Mouse (Mus musculus) inflammation-experienced regulatory T-cells, adult 6 months (primary cell): ENCODE results near the gene Vasp. TPM values are rescaled to one million over a fixed set of nuclear protein-coding genes. Genes with fewer than 3 reads are reported as not detected.
A peak's percentile ranks its signal among the peaks of the same experiment; 100 is the strongest.

Experiments
- ATAC-seq: one replicate; pipeline ENCODE4 v1.8.0; 2017
- polyA plus RNA-seq, 3 experiments: library from polyadenylated mRNA; unstranded; fragments of 100-300 nt; shearing (Covaris generic); gene quantifications; one replicate each; pipeline ENCODE4 v1.2.1; 2017

Gene Vasp
- 100 to 1,000 TPM in 1 of 3 experiments, 10 to 100 TPM in 2; 74.0 to 103 (median 94.6) TPM for polyA plus RNA-seq

DNA sequence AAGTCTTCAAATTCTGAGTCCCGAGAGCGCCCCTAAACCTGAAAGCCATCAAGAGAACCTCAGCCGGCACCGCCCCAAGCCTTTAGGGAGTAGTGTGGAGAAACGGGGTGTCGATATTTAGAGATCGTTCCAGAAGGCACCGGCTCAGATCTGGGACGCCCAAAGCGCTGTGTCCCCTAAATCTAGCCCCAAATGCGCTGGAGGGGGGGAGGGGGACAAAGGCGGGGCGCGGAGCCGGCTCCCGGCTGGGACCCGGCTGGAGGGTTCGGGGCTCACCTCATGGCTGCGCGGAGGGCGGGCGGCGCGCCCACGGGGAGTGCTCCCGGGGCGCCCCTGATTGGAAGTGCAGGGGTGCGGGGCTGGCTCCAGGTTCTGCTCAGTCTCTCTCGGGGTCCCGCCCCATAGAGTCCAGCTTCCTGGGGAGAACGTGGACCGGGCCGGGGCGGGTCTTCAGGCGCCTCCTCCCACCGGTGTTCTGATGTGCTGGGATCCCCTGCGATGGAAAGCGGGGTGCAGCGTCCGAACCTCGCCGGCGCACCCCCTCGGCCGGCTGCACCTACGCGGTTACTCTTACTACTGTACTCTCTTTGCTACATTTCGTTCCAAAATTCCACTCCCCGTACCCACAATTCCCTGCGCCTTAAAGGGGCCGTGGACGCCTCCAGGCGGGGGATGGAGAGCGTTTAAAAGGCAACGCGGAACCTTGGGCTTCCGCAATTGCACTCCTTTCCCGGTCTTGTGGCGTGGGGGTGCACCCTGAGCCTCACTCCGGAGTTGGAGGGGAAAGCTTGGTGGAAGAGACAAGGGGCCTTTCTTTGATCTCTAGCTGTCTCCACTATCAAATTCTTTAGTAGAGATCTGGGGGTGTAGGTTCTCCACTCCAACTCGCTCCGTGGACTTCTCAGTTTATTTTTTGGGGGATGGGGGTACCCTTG lies at the start of gene Vasp:
TSS of gene Vasp (minus strand) at position 580 of the 935 bp plus-strand sequence.
- peak; percentile 60 for ATAC-seq

DNA sequence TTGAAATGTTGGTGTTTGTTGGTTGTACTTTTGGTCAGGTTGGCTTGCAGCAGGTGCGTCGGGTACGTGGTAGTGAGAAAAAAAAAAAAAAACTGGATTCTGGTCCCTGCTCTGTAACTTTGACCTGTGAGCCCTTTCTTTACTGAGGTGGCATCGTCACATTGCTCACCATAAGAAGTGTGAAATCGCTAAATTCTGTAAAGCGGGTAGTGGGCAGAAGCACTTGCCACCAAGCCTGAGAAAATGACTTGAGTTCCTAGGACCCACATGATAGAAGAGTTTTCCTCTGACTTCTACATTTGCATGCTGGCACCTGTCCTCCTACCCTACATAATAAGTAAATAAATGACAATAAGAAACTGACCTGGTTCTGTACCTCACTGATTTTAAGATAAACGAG lies 49.0 kb upstream of the Vasp start:
- no peak for ATAC-seq

DNA sequence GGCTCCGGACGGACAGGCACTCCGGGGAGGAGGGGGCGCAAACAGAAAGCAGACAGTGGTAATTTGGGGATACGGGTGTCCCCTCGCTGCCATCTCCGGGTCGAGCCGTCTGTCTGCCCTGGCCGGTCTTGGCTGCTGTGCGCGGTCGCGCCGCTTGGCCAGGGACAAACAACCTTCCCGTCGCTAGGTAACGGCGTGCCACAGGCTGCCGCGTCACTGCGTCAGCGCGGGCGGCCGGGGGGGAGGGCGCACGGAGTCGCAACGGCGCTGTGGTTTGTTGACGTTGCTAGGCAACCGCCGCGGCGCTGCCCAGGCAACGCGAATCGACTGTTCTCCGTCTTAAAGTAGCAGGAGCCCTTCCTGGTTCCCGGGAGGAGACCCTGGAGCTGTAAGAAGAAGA lies 48.3 kb upstream of the Vasp start:
- ATAC-seq, result peak; percentile 88

DNA sequence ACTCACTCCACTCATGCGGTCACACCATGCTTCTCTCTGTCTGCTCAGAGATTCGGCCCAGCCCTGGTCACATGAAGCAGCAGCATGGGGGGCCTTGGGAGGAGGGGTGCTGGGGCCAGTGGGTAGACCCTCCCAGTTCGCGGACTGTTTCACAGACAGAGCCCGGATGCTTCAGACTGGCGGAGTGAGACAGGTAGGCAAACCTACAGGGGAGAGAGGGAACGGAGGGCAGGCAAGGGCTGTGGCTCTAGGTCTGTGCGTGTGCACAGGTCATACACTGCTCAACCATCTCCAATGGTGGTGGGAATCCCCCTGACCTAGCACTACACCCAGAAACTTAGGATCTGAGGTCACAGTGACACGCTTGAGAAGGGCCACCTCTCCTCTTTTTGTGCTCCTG lies 47.8 kb upstream of the Vasp start:
- no peak for ATAC-seq

DNA sequence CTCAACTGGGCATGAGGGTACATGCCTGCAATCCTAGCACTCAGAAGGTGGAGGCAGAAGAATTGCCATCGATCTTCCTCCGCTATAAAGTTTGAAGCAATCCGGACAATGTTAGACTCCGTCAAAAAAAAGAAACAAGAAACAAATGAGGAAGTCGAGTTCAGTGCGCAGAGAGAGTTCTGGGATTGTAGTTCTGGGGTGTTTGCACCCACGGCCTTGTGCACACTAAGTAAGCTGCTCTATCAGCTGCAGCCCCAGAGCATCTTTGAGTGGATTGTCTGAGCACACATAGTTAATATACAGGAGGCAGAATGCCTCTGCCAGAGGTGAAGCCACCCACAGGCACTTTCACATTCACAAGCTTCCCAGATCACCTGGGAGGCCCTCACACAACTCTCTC lies 47.1 kb upstream of the Vasp start:
- ATAC-seq, result no peak

DNA sequence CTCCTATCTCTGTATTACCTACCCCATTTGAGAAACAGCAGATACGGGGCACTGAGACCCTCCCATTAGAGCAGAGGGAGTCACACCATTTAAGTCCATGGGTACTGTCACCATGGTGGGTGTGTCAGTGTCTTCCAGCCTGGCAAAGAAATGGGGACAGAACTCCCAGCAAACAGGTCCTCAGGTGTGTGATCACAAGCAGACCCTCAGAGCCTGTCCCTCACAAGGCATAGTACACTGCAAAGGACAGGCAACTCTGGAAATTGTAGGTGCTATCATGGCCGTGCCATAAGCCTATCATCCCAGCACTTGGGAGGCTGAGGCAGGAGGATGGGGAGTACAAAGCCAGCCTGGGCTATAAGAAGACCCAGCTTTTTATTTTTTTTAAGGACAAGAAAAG lies 46.6 kb upstream of the Vasp start:
- no peak for ATAC-seq

DNA sequence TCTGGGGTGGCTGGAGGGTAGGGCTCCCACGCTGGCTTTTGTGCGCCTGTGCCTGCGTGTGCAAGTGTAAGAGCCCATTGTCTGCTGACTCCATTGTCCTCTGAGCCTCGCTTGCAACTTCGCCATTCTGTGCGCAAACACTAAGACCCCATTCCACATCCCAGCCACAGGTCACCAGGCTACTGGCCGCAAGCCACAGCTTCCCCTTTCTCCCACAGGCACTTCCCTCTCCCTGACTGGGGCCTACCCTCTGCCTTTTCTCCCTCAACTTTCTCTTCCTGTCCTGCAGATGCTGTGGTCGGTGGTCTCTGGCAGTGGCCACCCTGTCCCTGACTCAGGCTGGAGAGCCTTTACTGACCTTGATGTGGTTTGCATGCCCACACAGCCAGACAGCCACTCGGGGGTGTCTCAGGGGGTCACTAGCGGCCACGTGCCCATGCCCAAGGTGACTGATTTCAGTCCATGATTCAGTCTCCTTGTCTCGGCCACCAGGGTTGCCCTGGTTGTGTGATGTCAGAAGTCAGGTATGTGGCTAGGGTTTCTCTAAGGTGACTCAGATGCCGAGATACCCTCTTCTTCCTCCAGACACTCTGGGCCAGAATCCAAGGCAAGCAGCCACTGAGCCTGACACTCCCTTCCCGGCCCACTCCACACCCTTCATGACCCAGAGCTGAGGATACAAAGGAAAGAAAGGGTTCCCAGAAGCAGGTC lies 45.0 kb upstream of the Vasp start:
- ATAC-seq, result no peak

DNA sequence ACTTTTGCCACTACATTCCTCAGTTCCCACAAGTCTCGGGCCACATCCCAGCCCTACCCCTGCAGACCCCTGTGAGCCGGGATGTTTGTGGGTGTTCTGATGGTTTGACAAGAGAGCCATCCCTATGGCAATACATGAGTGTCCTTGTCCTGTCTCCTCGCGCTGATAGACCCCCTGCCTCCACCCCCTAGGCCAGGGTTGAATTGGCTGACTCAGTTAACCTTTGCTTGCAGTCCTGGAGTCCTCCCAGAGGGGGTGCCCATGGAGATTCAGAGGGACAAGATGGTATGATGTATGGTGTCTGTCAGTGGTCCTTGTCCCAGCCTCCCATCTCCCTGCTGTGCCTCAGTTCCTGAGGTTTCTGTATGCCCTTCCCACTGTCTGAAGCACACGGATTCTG lies 42.4 kb upstream of the Vasp start:
- no peak for ATAC-seq

DNA sequence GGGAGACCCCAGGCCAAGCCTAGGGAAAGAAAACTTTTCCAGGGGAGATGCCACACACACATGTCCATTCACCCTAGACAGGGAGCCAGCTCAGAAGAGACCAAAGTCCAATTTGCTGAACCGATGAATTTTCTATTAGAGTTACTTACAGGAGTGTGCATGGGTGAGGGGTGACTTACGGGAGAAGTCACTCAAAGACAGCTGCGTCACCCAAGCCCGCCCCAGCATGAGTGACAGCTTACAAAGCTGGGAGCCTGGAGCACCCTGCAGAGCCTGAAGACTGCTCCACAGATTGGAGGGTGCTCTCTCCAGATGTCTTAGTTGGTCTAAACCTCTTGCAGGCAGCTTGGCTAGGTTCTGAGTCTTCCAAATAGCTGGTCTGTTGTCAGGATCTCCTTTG lies 40.4 kb upstream of the Vasp start:
- no peak for ATAC-seq

DNA sequence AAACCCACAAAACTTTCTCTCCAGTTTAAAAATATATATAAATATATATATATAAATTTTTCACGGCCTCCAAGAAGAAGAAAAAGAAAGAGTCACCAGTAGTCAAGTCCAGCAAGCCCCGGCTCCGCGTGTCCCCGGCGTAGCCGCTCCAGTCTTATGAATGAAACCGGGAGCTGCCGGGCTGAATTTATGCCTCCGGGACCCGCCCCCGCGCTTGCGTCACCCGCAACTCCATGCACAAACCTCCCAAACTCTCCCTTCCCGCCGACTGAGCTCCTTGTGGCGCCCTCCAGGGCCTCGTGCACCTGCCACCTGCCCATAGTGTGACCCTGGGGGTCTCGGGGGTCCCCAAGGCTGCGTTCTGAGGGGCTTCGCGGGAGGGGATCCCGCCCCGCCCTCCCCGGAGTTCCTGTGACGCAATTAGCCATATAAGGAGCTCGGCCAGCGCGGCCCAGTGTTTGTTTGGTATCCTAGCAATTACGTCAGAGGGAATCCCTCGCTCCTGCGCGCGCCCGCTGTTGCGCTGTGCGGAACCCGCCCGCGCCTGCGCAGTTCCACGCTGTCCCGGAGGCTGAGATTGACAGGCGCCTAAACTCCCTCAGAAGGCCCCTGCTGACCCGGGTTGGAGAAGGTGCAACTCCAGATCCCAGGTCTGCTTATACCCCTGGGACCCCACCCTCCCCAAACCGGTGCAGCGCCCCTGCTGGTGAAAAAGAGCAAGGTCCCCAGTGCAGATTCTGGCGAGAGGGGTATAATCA lies 38.4 kb upstream of the Vasp start, which contains the start of gene Fosb:
TSS of gene Fosb (minus strand) at position 168 of the 758 bp plus-strand sequence.
- peak; percentile 77 for ATAC-seq

DNA sequence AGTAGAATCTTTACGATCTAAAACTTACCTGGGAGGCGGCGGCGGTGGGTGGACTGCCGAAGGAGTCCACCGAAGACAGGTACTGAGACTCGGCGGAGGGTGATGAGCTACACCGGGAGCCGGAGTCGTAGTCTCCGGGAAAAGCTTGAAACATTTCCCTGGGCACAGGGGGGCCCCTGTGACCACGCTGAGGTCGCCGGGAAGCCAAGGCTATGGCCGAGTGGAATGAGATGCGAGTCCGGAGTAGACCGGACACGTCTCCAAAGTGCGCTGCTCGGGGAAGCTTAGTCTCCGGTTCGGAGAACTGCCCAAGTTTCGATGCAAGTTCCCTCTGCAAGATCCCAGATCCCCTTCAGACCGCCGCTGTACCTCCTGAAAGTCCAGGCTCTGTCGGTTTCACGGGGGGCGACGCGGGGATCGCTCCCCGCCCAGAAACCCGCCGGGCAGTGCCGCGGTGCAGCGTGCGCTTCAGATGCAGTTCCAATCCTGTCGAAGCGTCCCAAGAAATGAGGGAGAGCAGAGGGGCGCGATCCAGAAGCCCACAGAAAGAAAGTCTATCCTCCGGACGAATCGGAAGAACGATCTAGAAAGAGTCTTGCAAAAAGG lies 37.8 kb upstream of the Vasp start:
- no peak for ATAC-seq

DNA sequence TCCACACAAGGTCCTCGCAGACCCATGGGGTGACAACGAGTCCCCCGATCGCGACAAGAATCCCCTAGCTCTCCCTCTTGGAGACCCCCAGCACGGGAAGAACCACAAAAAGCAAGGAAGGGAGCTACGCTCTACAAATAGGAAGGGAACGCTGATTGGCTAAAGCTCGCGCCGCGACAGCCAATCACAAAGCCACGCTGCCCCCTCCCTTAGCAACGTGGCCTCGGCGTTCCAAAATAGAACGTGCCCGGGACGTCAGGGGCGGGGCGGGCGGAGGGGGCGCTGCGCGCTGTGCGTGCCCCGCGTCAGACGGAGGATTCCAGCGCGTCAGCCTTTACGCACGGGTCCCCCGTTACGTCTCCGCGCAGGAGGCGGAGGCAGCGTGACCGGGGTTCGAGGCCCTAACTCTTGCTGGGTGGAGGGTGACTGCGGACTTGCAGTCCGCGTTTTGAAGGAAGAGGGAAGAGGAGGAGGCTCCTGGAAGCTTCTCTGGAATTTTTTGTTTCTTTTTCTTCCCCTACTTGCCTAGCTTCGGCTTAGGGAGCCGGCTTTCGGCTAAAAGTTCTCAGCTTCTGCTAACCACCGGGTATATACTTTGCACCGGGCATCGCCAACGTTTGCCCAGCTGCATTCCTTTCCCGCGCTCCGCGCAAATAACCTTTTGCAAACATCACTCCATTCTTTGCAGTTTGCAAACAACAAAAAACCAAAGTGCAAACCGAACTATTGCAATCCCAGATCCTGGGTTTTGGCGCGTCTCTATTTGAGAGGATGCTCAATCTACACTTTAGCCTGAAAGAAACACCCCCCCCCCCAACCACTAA lies 37.0 kb upstream of the Vasp start:
- ATAC-seq, result peak; percentile 70

DNA sequence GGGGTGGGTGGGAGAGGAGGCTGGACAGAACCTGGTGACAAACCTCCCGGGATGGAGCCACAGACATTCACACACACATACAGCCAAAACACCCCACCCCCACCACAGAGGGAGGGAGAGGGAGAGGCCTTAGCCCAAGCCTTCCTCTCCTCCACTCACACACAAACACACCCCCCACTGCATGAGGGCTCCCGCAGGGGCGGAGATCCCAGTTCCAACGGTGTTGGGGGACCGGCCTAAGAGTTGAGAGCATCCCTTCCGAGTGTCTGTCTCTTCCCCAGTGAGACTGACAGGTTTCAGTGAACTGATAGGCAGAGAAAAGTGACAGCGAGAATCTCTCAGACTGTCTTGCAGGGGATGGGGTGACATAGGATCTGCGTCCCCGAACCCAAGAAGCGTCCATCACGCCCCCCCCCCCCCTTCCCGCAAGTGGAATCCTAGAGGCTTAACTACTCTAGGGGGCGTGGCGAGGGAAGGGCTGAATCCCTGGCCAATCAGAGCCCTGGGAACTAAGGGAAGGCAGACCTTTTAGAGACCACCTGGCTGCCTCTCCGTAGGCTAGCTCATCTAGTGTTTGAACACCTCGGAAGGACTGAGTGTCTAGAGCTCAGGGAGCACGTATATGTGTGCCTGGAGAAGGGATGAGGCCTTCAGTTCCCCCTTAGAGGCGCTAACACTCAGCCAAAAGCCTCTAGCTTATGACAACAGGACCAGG lies 36.3 kb upstream of the Vasp start:
- peak; percentile 27 for ATAC-seq

DNA sequence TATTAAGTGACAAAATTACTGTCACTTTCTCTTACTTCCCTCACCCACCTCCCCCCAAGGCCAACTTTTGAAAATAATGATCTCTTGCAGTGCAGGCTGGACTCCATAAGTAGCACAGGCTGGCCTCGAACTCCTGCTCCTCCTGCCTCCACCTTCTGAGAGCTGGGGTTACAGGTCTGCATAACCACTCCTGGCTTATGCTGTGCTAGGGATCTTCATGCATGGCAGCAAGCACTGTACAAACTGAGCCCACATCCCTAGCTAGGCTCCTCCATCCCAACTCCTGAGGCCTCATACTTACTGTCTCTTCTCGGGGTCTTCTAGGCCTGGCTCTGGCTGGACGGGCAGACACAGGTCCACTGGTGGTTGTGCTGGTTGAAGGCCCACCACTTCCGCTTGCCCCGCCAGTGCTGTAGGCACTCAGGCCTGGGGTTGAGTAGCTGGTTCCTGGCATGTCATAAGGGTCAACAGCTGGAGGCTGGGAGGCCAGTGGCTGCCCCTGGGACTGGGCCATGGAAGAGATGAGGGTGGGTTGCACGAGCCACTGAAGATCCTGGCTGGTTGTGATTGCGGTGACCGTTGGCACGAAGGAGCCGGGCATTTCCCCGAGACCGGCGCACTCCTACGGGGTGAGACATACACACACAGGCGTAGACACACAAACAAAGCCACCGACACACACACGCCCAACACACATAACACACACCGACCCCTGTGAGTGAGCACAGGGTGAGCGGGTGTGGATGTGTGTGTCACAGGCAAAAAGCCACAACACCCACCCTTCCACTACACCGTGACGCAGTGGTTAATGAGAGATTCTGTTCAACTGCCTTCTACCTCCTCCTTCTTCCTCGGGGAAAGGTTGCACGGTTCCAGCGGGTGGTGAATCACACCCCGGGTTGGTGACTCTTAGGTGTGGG lies 35.5 kb upstream of the Vasp start:
- no peak for ATAC-seq

DNA sequence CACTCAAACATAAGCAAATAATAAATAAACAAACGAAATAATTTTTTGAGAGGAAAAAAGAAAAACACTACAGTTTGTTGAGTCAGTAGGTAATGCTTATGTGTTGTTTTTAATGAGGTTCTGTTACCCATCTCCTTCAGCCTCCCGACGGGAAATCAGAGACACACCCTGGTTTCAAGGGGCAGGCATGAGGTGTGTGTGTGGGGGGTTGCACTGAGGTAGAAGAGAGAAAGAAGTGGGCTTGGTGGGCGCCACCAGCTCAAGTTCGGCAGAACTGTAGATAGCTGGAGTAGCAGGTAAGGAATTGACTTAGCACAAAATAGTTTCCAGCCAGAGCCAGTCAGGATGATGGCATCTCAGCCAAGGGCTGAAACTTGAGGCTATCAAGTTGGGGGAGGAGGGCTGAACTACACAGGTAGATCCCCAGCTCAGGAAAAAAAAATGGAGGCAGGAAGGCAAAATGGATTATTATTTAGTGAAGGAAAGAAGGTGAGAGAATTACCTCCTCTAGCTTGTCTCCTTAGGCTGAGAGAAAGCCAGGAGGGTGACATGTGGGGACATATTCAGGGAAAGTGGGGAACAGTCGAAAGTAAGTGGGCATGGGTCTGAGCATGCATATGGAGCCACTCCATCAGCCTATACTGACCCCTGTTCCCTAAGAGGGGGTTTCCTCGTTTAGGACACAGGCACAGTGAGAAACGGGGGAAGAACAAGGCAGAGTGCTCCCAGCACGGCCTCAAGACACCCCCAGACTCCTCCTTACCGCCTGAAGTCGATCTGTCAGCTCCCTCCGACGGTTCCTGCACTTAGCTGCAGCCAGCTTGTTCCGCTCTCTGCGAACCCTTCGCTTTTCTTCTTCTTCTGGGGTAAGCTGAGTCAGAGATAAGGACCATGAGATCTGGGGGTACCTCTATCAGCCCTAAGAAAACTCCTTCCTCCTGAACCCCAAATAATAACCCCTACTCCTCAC lies 34.5 kb upstream of the Vasp start:
- no peak for ATAC-seq

DNA sequence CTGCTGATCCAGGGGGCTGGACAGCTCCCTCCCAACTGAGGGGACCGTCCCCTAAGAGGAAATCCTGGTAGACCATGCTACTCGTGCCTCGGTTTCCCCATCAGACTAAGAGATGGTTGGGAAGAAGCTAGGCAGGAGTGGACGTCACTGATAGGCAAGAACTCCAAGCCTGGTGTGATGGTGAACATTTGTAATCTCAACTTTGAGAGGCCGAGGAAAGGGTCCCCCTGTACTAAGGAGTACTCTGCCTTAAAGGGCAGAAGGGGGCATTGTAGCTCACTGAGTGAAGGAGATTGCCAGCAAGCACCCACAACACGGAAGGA lies 33.8 kb upstream of the Vasp start:
- no peak for ATAC-seq

DNA sequence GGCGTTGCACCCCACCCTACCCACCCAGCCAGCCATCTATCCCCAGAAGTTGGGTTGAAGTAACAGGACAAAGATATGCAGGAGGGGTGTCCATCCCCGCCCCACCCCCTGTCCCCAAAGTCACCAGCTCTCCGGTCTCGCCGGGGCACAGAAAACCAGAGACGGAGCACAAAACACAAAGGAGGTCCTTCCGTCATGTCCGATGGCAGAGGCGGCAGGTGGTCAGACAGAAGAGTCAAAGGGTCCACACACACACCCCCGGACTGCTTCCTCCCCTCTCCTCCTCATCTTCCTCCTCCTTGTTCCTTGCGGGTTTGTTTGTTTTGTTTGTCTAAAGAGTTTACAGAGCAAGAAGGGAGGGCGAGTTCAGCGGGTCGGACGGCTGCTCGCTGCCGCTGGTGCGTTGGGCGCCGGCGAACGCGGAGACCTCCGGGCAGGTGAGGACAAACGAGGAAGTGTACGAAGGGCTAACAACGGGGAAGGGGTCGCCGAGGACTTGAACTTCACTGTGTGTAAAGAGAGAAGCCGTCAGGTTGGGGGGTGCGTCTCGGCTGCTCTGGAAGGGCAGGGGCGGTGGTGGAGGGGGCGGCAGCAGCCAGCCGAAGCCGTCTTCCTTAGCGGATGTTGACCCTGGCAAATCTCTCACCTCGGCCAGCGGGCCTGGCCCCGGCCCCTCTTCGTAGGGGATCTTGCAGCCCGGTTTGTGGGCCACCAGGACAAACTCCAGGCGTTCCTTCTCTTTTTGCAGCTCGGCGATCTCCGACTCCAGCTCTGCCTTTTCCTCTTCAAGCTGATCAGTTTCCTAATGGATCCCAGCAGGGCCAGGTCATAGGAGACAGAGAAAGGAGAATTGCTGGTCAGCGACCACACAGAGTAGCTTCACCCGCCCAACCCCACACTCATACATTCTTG lies 33.1 kb upstream of the Vasp start:
- ATAC-seq, result no peak

DNA sequence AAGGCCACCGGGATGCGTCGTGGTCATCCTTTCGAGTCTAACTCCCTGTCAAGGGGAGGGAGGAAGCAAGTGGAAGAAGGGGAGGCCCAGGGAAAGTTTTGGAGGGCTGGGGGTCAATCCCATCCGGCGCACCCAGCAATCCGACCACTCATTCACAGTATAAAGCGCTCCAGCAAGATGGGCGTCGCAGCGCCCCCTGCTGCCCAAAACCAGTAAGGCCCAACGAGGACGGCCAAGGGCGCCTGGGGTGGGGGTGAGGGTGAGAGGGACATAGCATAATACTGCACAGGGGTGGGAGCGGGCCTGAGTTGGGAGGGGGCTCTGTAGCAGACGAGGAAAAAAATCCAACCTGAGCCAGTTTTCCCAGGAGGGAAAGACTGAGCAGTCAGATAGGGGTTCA lies 32.2 kb upstream of the Vasp start:
- ATAC-seq, result peak; percentile 27
